Comparison of ENCODE assay signal across 10 mouse cellular contexts in genomic region chr10:53377096-53377495, GRCm38 (mm10). TPM values are rescaled to one million over a fixed set of nuclear protein-coding genes. Genes with fewer than 3 reads are reported as not detected.
A peak's percentile ranks its signal among the peaks of the same experiment; 100 is the strongest.
DNase-seq lines count a peak whose midpoint lies in the region; ATAC-seq and TF ChIP-seq lines count a peak whose summit lies in the region.
"Had no signal": no experiment of that assay in that cellular context is flagged by ENCODE, and none has a peak within 500 bp of the region (broad histone marks: within the 10 kb centered on the region; RNA-seq: fewer than 3 reads in every experiment).

No protein-coding gene starts in this region.

- peaks cover 1% of the 10 kb centered on the region; the same call in 1 of the 2 replicates for H3K9me3 ChIP-seq in heart, embryonic 14.5 days (ENCODE audit: control insufficient read depth, low read length)
- peaks cover 5% of the 10 kb centered on the region; the same call in 1 of the 2 replicates for H3K9me3 ChIP-seq in lung, embryonic 14.5 days (ENCODE audit: low read depth, low read length)
- peaks cover 5% of the 10 kb centered on the region; the same call in 1 of the 2 replicates for H3K9me3 ChIP-seq in embryonic facial prominence, embryonic 14.5 days (ENCODE audit: control insufficient read depth, low read length)
- peaks cover 12% of the 10 kb centered on the region; the same call in 1 of the 2 replicates for H3K9me3 ChIP-seq in limb, embryonic 14.5 days (ENCODE audit: control insufficient read depth, low read length)
- H3K9me3 ChIP-seq in intestine, embryonic 16.5 days (ENCODE audit: control insufficient read depth, low read length): no peaks in the 10 kb centered on the region
- H3K9me3 ChIP-seq: embryonic facial prominence, embryonic 15.5 days had no signal

- H3K4me1 ChIP-seq in heart, embryonic 14.5 days (ENCODE audit: control insufficient read depth in 2 of 2, insufficient read depth in 2 of 2, low read length in 2 of 2): peaks cover 0 to 23% of the 10 kb centered on the region in 2 experiments; a peak in 2 of 4 replicates
- peaks cover 7% of the 10 kb centered on the region; the same call in 1 of the 2 replicates for H3K4me1 ChIP-seq in lung, embryonic 14.5 days (ENCODE audit: insufficient read depth)
- peaks cover 16% of the 10 kb centered on the region for H3K4me1 ChIP-seq in embryonic facial prominence, embryonic 14.5 days (ENCODE audit: control insufficient read depth, insufficient read depth, low read length)
- peaks cover 21% of the 10 kb centered on the region for H3K4me1 ChIP-seq in limb, embryonic 14.5 days (ENCODE audit: control insufficient read depth, insufficient read depth, low read length)
- peaks cover 3% of the 10 kb centered on the region; the same call in 1 of the 2 replicates for H3K4me1 ChIP-seq in intestine, embryonic 16.5 days (ENCODE audit: control insufficient read depth, insufficient read depth, low read length)

- H3K4me3 ChIP-seq in heart, embryonic 14.5 days (ENCODE audit: control insufficient read depth in 1 of 2, insufficient read depth in 1 of 2, low read depth in 1 of 2, low read length in 2 of 2): no peak overlapping the region
- no peak overlapping the region for H3K4me3 ChIP-seq in lung, embryonic 14.5 days (ENCODE audit: low read depth, low read length)
- H3K4me3 ChIP-seq in embryonic facial prominence, embryonic 14.5 days (ENCODE audit: low read depth, low read length): peak overlapping the region; percentile 8; the same call in 1 of the 2 replicates
- 0 out of 2 replicates have a peak overlapping the region, but pooled peaks have one; percentile 1 for H3K4me3 ChIP-seq in limb, embryonic 14.5 days (replicated peaks; ENCODE audit: low read length)
- no peak overlapping the region for H3K4me3 ChIP-seq in intestine, embryonic 16.5 days (ENCODE audit: low read length)
- H3K4me3 ChIP-seq: embryonic facial prominence, embryonic 15.5 days had no signal

- no peak overlapping the region for H3K9ac ChIP-seq in heart, embryonic 14.5 days (ENCODE audit: low read length)
- no peak overlapping the region for H3K9ac ChIP-seq in lung, embryonic 14.5 days
- H3K9ac ChIP-seq in embryonic facial prominence, embryonic 14.5 days (ENCODE audit: low read depth, low read length): no peak overlapping the region
- no peak overlapping the region for H3K9ac ChIP-seq in limb, embryonic 14.5 days (ENCODE audit: low read depth, low read length, severe bottlenecking)
- no peak overlapping the region for H3K9ac ChIP-seq in intestine, embryonic 16.5 days (ENCODE audit: low read depth, low read length)
- H3K9ac ChIP-seq: embryonic facial prominence, embryonic 15.5 days had no signal

- TF ChIP-seq CTCF in lung, embryonic 14.5 days (IDR thresholded peaks at IDR 0.05; ENCODE audit: low read depth): no peak

- no peak for ATAC-seq in heart, embryonic 14.5 days (ENCODE audit: insufficient number of reproducible peaks, insufficient read depth, low FRiP score, low read depth)
- ATAC-seq in lung, embryonic 14.5 days (ENCODE audit: insufficient read depth): no peak
- no peak for ATAC-seq in embryonic facial prominence, embryonic 14.5 days (ENCODE audit: low read depth)
- ATAC-seq in limb, embryonic 14.5 days (ENCODE audit: low FRiP score, low read depth): no peak
- ATAC-seq in intestine, embryonic 16.5 days: no peak

- no peaks in the 10 kb centered on the region for H3K27me3 ChIP-seq in heart, embryonic 14.5 days (ENCODE audit: control insufficient read depth, insufficient read depth, low read length)
- H3K27me3 ChIP-seq in lung, embryonic 14.5 days (ENCODE audit: insufficient read depth, low read length): no peaks in the 10 kb centered on the region
- H3K27me3 ChIP-seq in embryonic facial prominence, embryonic 14.5 days (replicated peaks; ENCODE audit: control insufficient read depth, insufficient read depth, low read length): no peaks in the 10 kb centered on the region
- no peaks in the 10 kb centered on the region for H3K27me3 ChIP-seq in limb, embryonic 14.5 days (ENCODE audit: control insufficient read depth, insufficient read depth, low read length)
- no peaks in the 10 kb centered on the region for H3K27me3 ChIP-seq in intestine, embryonic 16.5 days (replicated peaks; ENCODE audit: control insufficient read depth, insufficient read depth, low read length)
- H3K27me3 ChIP-seq: embryonic facial prominence, embryonic 15.5 days had no signal

- DNase-seq in heart, postnatal 14 days: no peak
- DNase-seq in lung, embryonic 14.5 days: peak; percentile 38
- no peak for DNase-seq in lung, postnatal 36 days
- DNase-seq in embryonic facial prominence, embryonic 14.5 days (ENCODE audit: low spot score): no peak
- DNase-seq in limb, embryonic 14.5 days (ENCODE audit: low spot score): no peak
- DNase-seq in kidney, postnatal 14 days: no peak
- DNase-seq: heart, adult 18-20 months had no signal

- H3K36me3 ChIP-seq in heart, embryonic 14.5 days (ENCODE audit: control insufficient read depth, insufficient read depth, low read length): 0 out of 2 replicates have a peak, but pooled peaks cover 4% of the 10 kb centered on the region
- H3K36me3 ChIP-seq in lung, embryonic 14.5 days (ENCODE audit: insufficient read depth): no peaks in the 10 kb centered on the region
- 0 out of 2 replicates have a peak, but pooled peaks cover under 1% of the 10 kb centered on the region for H3K36me3 ChIP-seq in embryonic facial prominence, embryonic 14.5 days (ENCODE audit: control insufficient read depth, insufficient read depth, low read length)
- no peaks in the 10 kb centered on the region for H3K36me3 ChIP-seq in limb, embryonic 14.5 days (ENCODE audit: control insufficient read depth, insufficient read depth, low read length)
- H3K36me3 ChIP-seq in intestine, embryonic 16.5 days (ENCODE audit: control insufficient read depth, insufficient read depth, low read length): no peaks in the 10 kb centered on the region
- H3K36me3 ChIP-seq: embryonic facial prominence, embryonic 15.5 days had no signal

- no peak for TF ChIP-seq POLR2A in limb, embryonic 14.5 days (IDR thresholded peaks at IDR 0.05; ENCODE audit: borderline replicate concordance, extremely low read depth, insufficient read depth, insufficient read length)

- H3K27ac ChIP-seq in heart, embryonic 14.5 days (replicated peaks in 1 of 2; ENCODE audit: control insufficient read depth in 1 of 2, insufficient read depth in 1 of 2, low read depth in 2 of 2, low read length in 2 of 2): no peak overlapping the region
- H3K27ac ChIP-seq in lung, embryonic 14.5 days (ENCODE audit: low read depth): no peak overlapping the region
- no peak overlapping the region for H3K27ac ChIP-seq in embryonic facial prominence, embryonic 14.5 days (replicated peaks; ENCODE audit: low read depth, low read length)
- no peak overlapping the region for H3K27ac ChIP-seq in limb, embryonic 14.5 days (replicated peaks; ENCODE audit: low read depth, low read length)
- no peak overlapping the region for H3K27ac ChIP-seq in intestine, embryonic 16.5 days (ENCODE audit: low read length)
- H3K27ac ChIP-seq: embryonic facial prominence, embryonic 15.5 days had no signal

- intact Hi-C loops in heart, postnatal 14 days (cut with DNase I): no loop called here

- H3K4me2 ChIP-seq in heart, embryonic 14.5 days (ENCODE audit: low read length): peak overlapping the region; percentile 12
- peak overlapping the region; percentile 39 for H3K4me2 ChIP-seq in lung, embryonic 14.5 days
- 0 out of 2 replicates have a peak overlapping the region, but pooled peaks have one; percentile 15 for H3K4me2 ChIP-seq in embryonic facial prominence, embryonic 14.5 days (ENCODE audit: low read depth, low read length)
- H3K4me2 ChIP-seq in limb, embryonic 14.5 days (replicated peaks; ENCODE audit: low read depth, low read length, severe bottlenecking): peak overlapping the region; percentile 26; the same call in 1 of the 2 replicates
- no peak overlapping the region for H3K4me2 ChIP-seq in intestine, embryonic 16.5 days (ENCODE audit: low read depth, low read length)

RNA-seq across cellular contexts. Expression of gene Cep85l, which starts 2.7 kb away (rescaled TPM):
- polyA plus RNA-seq in heart, embryonic 14.5 days (2014; fragmentation: Nextera tagmentation; extraction: Ambion mirVana): 7.1 and 9.5 TPM in 2 replicates
- total RNA-seq in heart, postnatal 14 days (2021): 10 to 100 TPM; 18.8 to 21.0 TPM
- polyA plus RNA-seq in lung, embryonic 14.5 days (2014; fragmentation: Nextera tagmentation; extraction: Ambion mirVana): 10.3 and 11.6 TPM in 2 replicates
- 6.9 and 7.3 TPM in 2 replicates for polyA plus RNA-seq in embryonic facial prominence, embryonic 14.5 days (2014; fragmentation: Nextera tagmentation; extraction: Ambion mirVana)
- 8.1 and 9.2 TPM in 2 replicates for polyA plus RNA-seq in limb, embryonic 14.5 days (2012; rRNA removed)
- 9.8 and 9.9 TPM in 2 replicates for polyA plus RNA-seq in limb, embryonic 14.5 days (2014; fragmentation: Nextera tagmentation; extraction: Ambion mirVana)
- 1.3 and 1.8 TPM in 2 replicates for polyA plus RNA-seq in intestine, embryonic 16.5 days (2015; fragmentation: Nextera tagmentation; extraction: Ambion mirVana)

RNA-seq across cellular contexts. Expression of gene Pln, which starts 39.6 kb away (rescaled TPM):
- 1,148 and 1,278 TPM in 2 replicates for polyA plus RNA-seq in heart, embryonic 14.5 days (2014; fragmentation: Nextera tagmentation; extraction: Ambion mirVana)
- total RNA-seq in heart, postnatal 14 days (2021): 1,000 to 10,000 TPM; 4,906 to 5,350 TPM
- polyA plus RNA-seq in lung, embryonic 14.5 days (2014; fragmentation: Nextera tagmentation; extraction: Ambion mirVana): 3.3 and 3.6 TPM in 2 replicates
- polyA plus RNA-seq in embryonic facial prominence, embryonic 14.5 days (2014; fragmentation: Nextera tagmentation; extraction: Ambion mirVana): 1.1 and 1.3 TPM in 2 replicates
- polyA plus RNA-seq in limb, embryonic 14.5 days (2012; rRNA removed): 0.29 and 0.45 TPM in 2 replicates
- 1.8 and 2.0 TPM in 2 replicates for polyA plus RNA-seq in limb, embryonic 14.5 days (2014; fragmentation: Nextera tagmentation; extraction: Ambion mirVana)
- 0.91 and 1.2 TPM in 2 replicates for polyA plus RNA-seq in intestine, embryonic 16.5 days (2015; fragmentation: Nextera tagmentation; extraction: Ambion mirVana)

Comparison
In these comparisons a context has a peak if more than half of its experiments do, and no peak if none do; other contexts are left out.
1. H3K4me3 ChIP-seq: peak in embryonic facial prominence, embryonic 14.5 days (single experiment) and limb, embryonic 14.5 days (single experiment); none in heart, embryonic 14.5 days (0 of 2), lung, embryonic 14.5 days (single experiment) and intestine, embryonic 16.5 days (single experiment).
2. RNA of gene Pln, which starts 39.6 kb away (polyA plus RNA-seq): 1,148 to 1,278 TPM in heart, embryonic 14.5 days; 3.3 to 3.6 TPM in lung, embryonic 14.5 days, 0.29 to 2.0 TPM in limb, embryonic 14.5 days, 1.1 to 1.3 TPM in embryonic facial prominence, embryonic 14.5 days and 0.91 to 1.2 TPM in intestine, embryonic 16.5 days; every median in the first group is over 100 times any median in the second.